Mouse (Mus musculus) heart, adult 2 months (tissue): ENCODE data around the gene Gldc. TPM values are rescaled to one million over a fixed set of nuclear protein-coding genes. Genes with fewer than 3 reads are reported as not detected.

ENCODE experiments used
- DNase-seq, 2 experiments: peaks; one replicate each; pipeline ENCODE4 v3.0.0; 2021
- H3K27ac ChIP-seq: fragments of 200-600 bp; 2 replicates; pipeline ENCODE4 v1.8.1; 2022
- H3K27me3 ChIP-seq: fragments of 200-500 bp; 2 replicates; pipeline ENCODE4 v1.6.1; 2012; ENCODE audit warnings: mild to moderate bottlenecking, low read length, inconsistent platforms, mixed read lengths; ENCODE audit not compliant: control insufficient read depth, insufficient read depth
- H3K36me3 ChIP-seq: fragments of 200-500 bp; 2 replicates; pipeline ENCODE4 v1.6.1; 2012; ENCODE audit warnings: low read length, inconsistent platforms; ENCODE audit not compliant: control insufficient read depth, insufficient read depth
- H3K4me1 ChIP-seq: fragments of 200-500 bp; 2 replicates; pipeline ENCODE4 v1.6.1; 2011; ENCODE audit warnings: low read length; ENCODE audit not compliant: control insufficient read depth, insufficient read depth
- H3K4me3 ChIP-seq: fragments of 200-600 bp; 2 replicates; pipeline ENCODE4 v1.8.1; 2022
- H3K79me2 ChIP-seq: fragments of 200-500 bp; replicated peaks from 2 replicates; pipeline ENCODE4 v1.6.1; 2012; ENCODE audit warnings: mild to moderate bottlenecking, inconsistent platforms, low read length, moderate library complexity, mixed read lengths; ENCODE audit not compliant: control insufficient read depth, insufficient read depth
- H3K9ac ChIP-seq: fragments of 200-500 bp; 2 replicates; pipeline ENCODE4 v1.6.1; 2012; ENCODE audit warnings: low read depth, mild to moderate bottlenecking, control low read depth, inconsistent platforms, low read length, mixed read lengths
- CTCF ChIP-seq: fragments of 200-600 bp; IDR thresholded peaks from 2 replicates; pipeline ENCODE4 v1.8.1; 2022; ENCODE audit warnings: antibody characterized with exemption, mild to moderate bottlenecking, moderate library complexity
- EP300 ChIP-seq: fragments of 200-500 bp; IDR thresholded peaks from 2 replicates; pipeline ENCODE4 v1.6.1; 2011; ENCODE audit warnings: low read depth, low read length, control low read depth; ENCODE audit not compliant: insufficient read depth
- POLR2A ChIP-seq: fragments of 200-500 bp; IDR thresholded peaks from 2 replicates; pipeline ENCODE4 v1.6.1; 2011; ENCODE audit warnings: mild to moderate bottlenecking, low read depth, low read length, control low read depth; ENCODE audit not compliant: insufficient read depth
- WGBS: fragments of 180-500 bp; shearing (Covaris S2); methylation state at CpG from one replicate; pipeline ENCODE4 v1.1.7; 2018; 5-methylcytosine and 5-hydroxymethylcytosine counted together
- intact Hi-C: fragments of 180-260 bp; cut with DNase I; formaldehyde crosslinking; loops from one replicate; pipeline ENCODE4 v1.15.1; 2025
- polyA plus RNA-seq: library from polyadenylated mRNA; depleted of rRNA; stranded (reverse); fragments of >200 nt; gene quantifications from 2 replicates; pipeline ENCODE4 v1.2.3, GENCODE M21; 2012
- total RNA-seq, 2 experiments: library from RNA; stranded (reverse); gene quantifications; 2 replicates each; pipeline ENCODE4 v1.2.3; 2021

Gene Gldc
- total and polyA plus RNA-seq, 3 experiments: 0.14 to 0.30 (median 0.26) TPM

GRCm38 (mm10) chr19:30164228-30164627 is 11.0 kb downstream of the Gldc start:
- 62% methylated on average over 2 of the region's 2 CpGs for WGBS
- no peak overlapping the region for H3K4me3 ChIP-seq
- intact Hi-C loops: no loop called here
- no peaks in the 10 kb centered on the region for H3K4me1 ChIP-seq
- H3K27me3 ChIP-seq: no peaks in the 10 kb centered on the region
- no peaks in the 10 kb centered on the region for H3K36me3 ChIP-seq
- DNase-seq: no peak
- no peak overlapping the region for H3K27ac ChIP-seq
- no peaks in the 10 kb centered on the region for H3K79me2 ChIP-seq
- no peak for TF ChIP-seq EP300
- no peak for TF ChIP-seq POLR2A
- TF ChIP-seq CTCF: no peak
- no peak overlapping the region for H3K9ac ChIP-seq

GRCm38 (mm10) chr19:30162808-30163207 is 12.4 kb downstream of the Gldc start:
- H3K27ac ChIP-seq: no peak overlapping the region
- no peaks in the 10 kb centered on the region for H3K27me3 ChIP-seq
- H3K4me3 ChIP-seq: no peak overlapping the region
- H3K9ac ChIP-seq: no peak overlapping the region
- no peak for DNase-seq
- H3K36me3 ChIP-seq: no peaks in the 10 kb centered on the region
- H3K79me2 ChIP-seq: no peaks in the 10 kb centered on the region
- no peaks in the 10 kb centered on the region for H3K4me1 ChIP-seq
- TF ChIP-seq CTCF (no peak), POLR2A (no peak), EP300 (no peak)
- intact Hi-C loops: no loop called here
- 83% methylated on average over 5 of the region's 5 CpGs for WGBS

- H3K27me3 ChIP-seq: no peaks in the 10 kb centered on the region
- no peaks in the 10 kb centered on the region for H3K4me1 ChIP-seq
- no peaks in the 10 kb centered on the region for H3K79me2 ChIP-seq
- H3K36me3 ChIP-seq: no peaks in the 10 kb centered on the region
- intact Hi-C loops: no loop called here
- DNase-seq: no peak
- H3K27ac ChIP-seq: no peak overlapping the region
- WGBS: 69% methylated on average over 2 of the region's 2 CpGs
- H3K4me3 ChIP-seq: no peak overlapping the region
- no peak for TF ChIP-seq POLR2A
- no peak for TF ChIP-seq CTCF
- TF ChIP-seq EP300: no peak
- no peak overlapping the region for H3K9ac ChIP-seq
Observed at GRCm38 (mm10) chr19:30160021-30160420, 15.2 kb downstream of the Gldc start.

GRCm38 (mm10) chr19:30158189-30158588 is 17.0 kb downstream of the Gldc start:
- WGBS: 85% methylated on average over 4 of the region's 4 CpGs
- intact Hi-C loops: no loop called here

GRCm38 (mm10) chr19:30157031-30157687 is 18.1 kb downstream of the Gldc start:
- no peak overlapping the region for H3K4me3 ChIP-seq
- WGBS: 72% methylated on average over 12 of the region's 12 CpGs
- H3K27ac ChIP-seq: no peak overlapping the region
- no peak for DNase-seq
- no peaks in the 10 kb centered on the region for H3K27me3 ChIP-seq
- no peaks in the 10 kb centered on the region for H3K36me3 ChIP-seq
- no peak for TF ChIP-seq POLR2A
- TF ChIP-seq EP300: no peak
- TF ChIP-seq CTCF: no peak
- H3K9ac ChIP-seq: no peak overlapping the region
- intact Hi-C loops: no loop called here
- no peaks in the 10 kb centered on the region for H3K79me2 ChIP-seq
- no peaks in the 10 kb centered on the region for H3K4me1 ChIP-seq

More at GRCm38 (mm10) chr19:30158189-30158588, 17.0 kb downstream of the Gldc start:
- Histone ChIP-seq H3K27ac (no peak overlapping the region), H3K4me3 (no peak overlapping the region), H3K79me2 (no peaks in the 10 kb centered on the region), H3K4me1 (no peaks in the 10 kb centered on the region), H3K27me3 (no peaks in the 10 kb centered on the region), H3K36me3 (no peaks in the 10 kb centered on the region), H3K9ac (no peak overlapping the region)
- DNase-seq: no peak
- TF ChIP-seq EP300 (no peak), CTCF (no peak), POLR2A (no peak)

DNA sequence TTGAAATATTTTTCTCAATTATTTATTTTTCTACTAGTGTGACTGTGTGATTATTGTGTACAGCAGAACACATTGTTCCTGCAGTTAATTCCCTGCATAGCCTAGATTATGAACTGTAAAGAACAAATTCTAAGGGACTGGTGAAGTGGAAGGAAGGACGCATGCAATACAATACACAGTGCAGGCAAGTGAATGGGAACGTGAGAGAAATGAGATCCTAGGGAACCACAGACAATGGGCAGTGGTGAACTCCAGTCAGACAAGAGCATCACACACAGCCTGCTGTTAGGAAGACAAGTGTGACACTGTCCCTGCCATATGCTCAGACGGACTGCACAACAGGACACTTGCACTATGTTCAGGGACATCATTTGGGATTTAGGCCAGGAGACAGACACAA is 21.5 kb downstream of the Gldc start:
- intact Hi-C loops: no loop called here

More for the DNA sequence above, 21.5 kb downstream of the Gldc start:
- H3K27ac ChIP-seq: no peak overlapping the region
- no peak for DNase-seq
- no peaks in the 10 kb centered on the region for H3K79me2 ChIP-seq
- H3K27me3 ChIP-seq: no peaks in the 10 kb centered on the region
- 58% methylated on average over 3 of the region's 3 CpGs for WGBS
- TF ChIP-seq EP300 (no peak), POLR2A (no peak)
- H3K4me1 ChIP-seq: no peaks in the 10 kb centered on the region
- no peak overlapping the region for H3K9ac ChIP-seq
- H3K36me3 ChIP-seq: no peaks in the 10 kb centered on the region
- no peak overlapping the region for H3K4me3 ChIP-seq
